Mouse (Mus musculus) G1E (cell line): ENCODE data around the gene Sh2d5.

ENCODE experiments used
- CTCF ChIP-seq: IDR thresholded peaks from 2 replicates; pipeline ENCODE4 v1.5.1; 2012; ENCODE audit warnings: low read depth, low read length, inconsistent platforms, mixed read lengths
- GATA1 ChIP-seq: IDR thresholded peaks from 2 replicates; pipeline ENCODE4 v1.6.1; 2012; ENCODE audit warnings: borderline replicate concordance, low read length, inconsistent platforms, mixed read lengths
- GATA2 ChIP-seq: IDR thresholded peaks from 2 replicates; pipeline ENCODE4 v1.6.1; 2012; ENCODE audit warnings: low read depth, low read length, inconsistent platforms, borderline replicate concordance
- POLR2AphosphoS5 ChIP-seq: IDR thresholded peaks from 2 replicates; pipeline ENCODE4 v1.6.1; 2012; ENCODE audit warnings: low read depth, low read length, inconsistent platforms; ENCODE audit not compliant: insufficient replicate concordance
- TAL1 ChIP-seq: conservative IDR thresholded peaks from 2 replicates; pipeline ENCODE4 v1.6.1; 2012; ENCODE audit warnings: low read depth, low read length, inconsistent platforms, mixed read lengths

GRCm38 (mm10) chr4:138293261-138293948 is 43.2 kb downstream of the Sh2d5 start:
- TF ChIP-seq CTCF (no peak), POLR2AphosphoS5 (no peak), GATA1 (no peak), TAL1 (no peak), GATA2 (no peak)
